Mouse (Mus musculus) neural tube, embryonic 15.5 days (tissue): Measurements from ENCODE around the gene Prom2. TPM values are rescaled to one million over a fixed set of nuclear protein-coding genes. Genes with fewer than 3 reads are reported as not detected.

Experiments used
- ATAC-seq: fragments of 200-750 bp; cut with Nextera tagmentation; 2 replicates; pipeline ENCODE4 v1.8.0; 2017; ENCODE audit warnings: mild to moderate bottlenecking, moderate TSS enrichment, moderate library complexity; ENCODE audit not compliant: low FRiP score
- H3K27ac ChIP-seq: fragments of 300-500 bp; sonication (generic); replicated peaks from 2 replicates; pipeline ENCODE4 v1.5.1; 2015; ENCODE audit warnings: mild to moderate bottlenecking, inconsistent platforms
- H3K27me3 ChIP-seq: fragments of 300-500 bp; sonication (generic); replicated peaks from 2 replicates; pipeline ENCODE4 v1.6.1; 2015; ENCODE audit warnings: inconsistent platforms
- H3K36me3 ChIP-seq: fragments of 300-500 bp; sonication (generic); 2 replicates; pipeline ENCODE4 v1.6.1; 2015; ENCODE audit warnings: inconsistent platforms
- H3K4me1 ChIP-seq: fragments of 300-500 bp; sonication (generic); 2 replicates; pipeline ENCODE4 v1.6.1; 2015; ENCODE audit warnings: inconsistent platforms
- H3K4me2 ChIP-seq: fragments of 300-500 bp; sonication (generic); 2 replicates; pipeline ENCODE4 v1.6.1; 2015; ENCODE audit warnings: inconsistent platforms, mild to moderate bottlenecking, moderate library complexity
- H3K4me3 ChIP-seq: fragments of 300-500 bp; sonication (generic); replicated peaks from 2 replicates; pipeline ENCODE4 v1.5.1; 2015; ENCODE audit warnings: mild to moderate bottlenecking, inconsistent platforms
- H3K9ac ChIP-seq: fragments of 300-500 bp; sonication (generic); replicated peaks from 2 replicates; pipeline ENCODE4 v1.6.1; 2015; ENCODE audit warnings: mild to moderate bottlenecking, inconsistent platforms
- H3K9me3 ChIP-seq: fragments of 300-500 bp; sonication (generic); replicated peaks from 2 replicates; pipeline ENCODE4 v1.6.1; 2016; ENCODE audit warnings: inconsistent platforms
- WGBS: fragments of 180-500 bp; shearing (Covaris S2); methylation state at CpG from one replicate; pipeline ENCODE4 v1.1.7; 2015; ENCODE audit warnings: mixed read lengths; 5-methylcytosine and 5-hydroxymethylcytosine counted together
- polyA plus RNA-seq: library from polyadenylated mRNA; unstranded; fragments of >200 nt; fragmentation: Nextera tagmentation; extraction: Ambion mirVana; gene quantifications from 2 replicates; pipeline ENCODE4 v1.2.1, GENCODE M21; 2015

Gene Prom2
- polyA plus RNA-seq, 1 experiment from 2014 or later: 0.06 TPM

DNA sequence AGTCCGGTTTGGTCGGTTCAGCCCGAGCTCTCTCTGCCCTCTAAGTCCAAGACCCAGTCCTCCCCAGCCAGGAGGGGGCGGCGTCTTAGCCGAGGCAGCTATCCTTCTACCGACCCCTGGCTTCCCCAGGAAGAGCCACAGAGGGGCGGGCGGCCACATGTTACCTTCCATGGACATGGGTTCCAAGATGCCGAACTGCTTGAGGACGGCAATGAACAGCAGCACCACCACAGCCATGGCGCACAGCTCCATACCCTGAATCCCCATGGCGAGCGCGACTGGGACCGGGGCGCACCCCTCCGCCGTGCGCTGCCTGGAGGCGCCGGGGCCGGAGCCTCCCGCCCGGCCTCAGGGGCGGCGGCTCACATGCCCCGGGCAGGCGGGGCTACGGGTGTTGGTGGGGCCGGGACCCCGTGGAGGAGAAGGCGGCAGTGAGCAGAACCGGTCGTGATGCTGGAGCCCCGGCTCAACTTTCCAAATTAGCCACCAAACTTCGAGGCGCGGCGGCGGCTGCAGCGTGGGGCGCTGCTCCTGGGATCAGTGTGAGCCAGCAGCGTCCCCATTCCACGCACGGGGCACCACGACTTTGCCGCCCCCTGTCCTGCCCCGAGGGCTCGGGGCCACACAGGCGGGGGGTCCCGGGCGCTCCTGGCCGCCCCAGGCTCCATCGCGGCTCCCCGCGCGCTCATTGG, 59.3 kb downstream of the Prom2 start:
- Histone ChIP-seq H3K27ac (no peak overlapping the region), H3K36me3 (no peaks in the 10 kb centered on the region), H3K4me1 (peaks cover 35% of the 10 kb centered on the region), H3K9me3 (no peaks in the 10 kb centered on the region), H3K4me2 (peak overlapping the region; percentile 72), H3K4me3 (peak overlapping the region; percentile 39), H3K27me3 (peaks cover 77% of the 10 kb centered on the region), H3K9ac (peak overlapping the region; percentile 17; the same call in 1 of the 2 replicates)
- 0 out of 2 replicates have a peak, but pooled peaks have one; percentile 15 for ATAC-seq
- under 1% methylated on average over 59 of the region's 59 CpGs for WGBS

DNA sequence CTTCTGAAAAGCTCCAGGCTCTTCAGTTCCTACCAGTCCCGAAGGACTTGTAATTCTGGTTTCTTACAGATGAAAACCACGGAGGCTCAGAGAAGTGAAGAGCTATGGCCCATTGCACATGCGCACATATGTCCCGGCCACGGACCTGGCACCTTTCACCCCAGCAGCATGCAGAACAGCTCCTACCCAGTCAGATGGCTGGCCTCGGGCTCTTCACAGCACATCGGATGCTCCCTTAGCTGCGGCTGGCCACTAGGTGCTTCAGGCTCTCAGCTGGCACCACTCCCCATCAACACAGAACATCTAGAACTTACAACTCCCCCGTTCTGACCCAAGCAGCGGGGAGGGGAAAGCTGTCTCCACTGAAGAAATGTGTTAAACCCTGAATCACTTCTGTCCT, 61.5 kb downstream of the Prom2 start:
- Histone ChIP-seq H3K9me3 (no peaks in the 10 kb centered on the region), H3K9ac (no peak overlapping the region), H3K4me2 (no peak overlapping the region), H3K4me3 (no peak overlapping the region), H3K27me3 (peaks cover 69% of the 10 kb centered on the region), H3K4me1 (peaks cover 32% of the 10 kb centered on the region), H3K27ac (no peak overlapping the region), H3K36me3 (no peaks in the 10 kb centered on the region)
- ATAC-seq: no peak
- 66% methylated on average over 10 of the region's 10 CpGs for WGBS

DNA sequence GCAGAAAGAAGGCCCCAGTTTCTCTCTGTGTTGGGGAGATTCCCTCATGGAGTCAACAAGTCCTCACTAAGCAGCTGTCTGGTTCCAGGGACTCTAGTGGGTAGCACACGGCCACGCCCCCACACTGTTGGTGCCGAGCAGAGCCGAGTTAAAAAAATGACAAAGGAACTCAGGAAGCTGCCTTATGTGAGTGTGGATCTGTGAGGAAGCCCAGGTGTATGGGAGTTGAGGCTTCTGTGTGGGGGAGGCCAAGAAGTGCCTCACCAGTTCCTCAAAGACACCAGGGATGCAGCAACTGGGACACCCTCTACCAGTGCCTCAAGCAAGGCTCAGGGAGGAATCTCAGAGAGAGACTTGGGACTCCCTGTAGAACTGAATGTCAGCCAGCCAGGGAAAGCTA, 62.1 kb downstream of the Prom2 start:
- Histone ChIP-seq H3K4me2 (no peak overlapping the region), H3K9me3 (no peaks in the 10 kb centered on the region), H3K4me1 (peaks cover 26% of the 10 kb centered on the region), H3K9ac (no peak overlapping the region), H3K36me3 (no peaks in the 10 kb centered on the region), H3K27me3 (peaks cover 63% of the 10 kb centered on the region), H3K27ac (no peak overlapping the region), H3K4me3 (no peak overlapping the region)
- 79% methylated on average over 4 of the region's 4 CpGs for WGBS
- ATAC-seq: no peak

Other genes with a start within 250 kb of the Prom2 start
- gene Dusp2, start 205.3 kb downstream of the Prom2 start, polyA plus RNA-seq: 18.2 and 23.1 TPM in 2 replicates
- not detected in 2 replicates for gene Astl, start 202.8 kb downstream of the Prom2 start, polyA plus RNA-seq
- gene Adra2b, start 178.3 kb downstream of the Prom2 start, polyA plus RNA-seq: 0.60 and 0.72 TPM in 2 replicates
- gene Gpat2, start 116.3 kb downstream of the Prom2 start, polyA plus RNA-seq: 0.05 and 0.32 TPM in 2 replicates
- 31.2 and 36.4 TPM in 2 replicates for gene Fahd2a, start 96.9 kb downstream of the Prom2 start, polyA plus RNA-seq
- gene Kcnip3, start 19.4 kb downstream of the Prom2 start, polyA plus RNA-seq: 6.5 and 9.3 TPM in 2 replicates
- 6.3 and 6.5 TPM in 2 replicates for gene Zfp661, start 45.6 kb upstream of the Prom2 start, polyA plus RNA-seq
- 141 and 147 TPM in 2 replicates for gene Mrps5, start 45.8 kb upstream of the Prom2 start, polyA plus RNA-seq
- 7.0 and 8.0 TPM in 2 replicates for gene Mal, start 115.2 kb upstream of the Prom2 start, polyA plus RNA-seq
- 0.99 and 2.6 TPM in 2 replicates for gene Mall, start 188.5 kb upstream of the Prom2 start, polyA plus RNA-seq
- 11.8 and 16.9 TPM in 2 replicates for gene Nphp1, start 247.4 kb upstream of the Prom2 start, polyA plus RNA-seq